Mouse (Mus musculus): ENCODE measurements around the gene Sec62.

- TF ChIP-seq EP300 (optimal IDR thresholded peaks at IDR 0.05) (no peak), CTCF (IDR thresholded peaks at IDR 0.05; ENCODE audit: low read depth) (no peak)
Observed at GRCm38 (mm10) chr3:30748316-30748715, 44.4 kb upstream of the Sec62 start.
